Mouse (Mus musculus) granulocyte monocyte progenitor cell, adult 5-6 weeks (primary cell): ENCODE measurements at regions not wholly inside any gene's neighbourhood (a gene's known extent, or its start where the extent isn't known, plus 50 kb on each side); places are given as distances from the start of the nearest gene placed in this dataset.
"Not testable (repeated sequence)": the region's sequence is repeated elsewhere in the genome, so short reads cannot be mapped to it uniquely, and the experiment has no call there.

Source experiments
- ATAC-seq: replicated peaks from 2 replicates; pipeline ENCODE4 v1.8.0; 2016; ENCODE audit warnings: mild to moderate bottlenecking, moderate TSS enrichment, inconsistent platforms; ENCODE audit not compliant: poor library complexity, severe bottlenecking

DNA sequence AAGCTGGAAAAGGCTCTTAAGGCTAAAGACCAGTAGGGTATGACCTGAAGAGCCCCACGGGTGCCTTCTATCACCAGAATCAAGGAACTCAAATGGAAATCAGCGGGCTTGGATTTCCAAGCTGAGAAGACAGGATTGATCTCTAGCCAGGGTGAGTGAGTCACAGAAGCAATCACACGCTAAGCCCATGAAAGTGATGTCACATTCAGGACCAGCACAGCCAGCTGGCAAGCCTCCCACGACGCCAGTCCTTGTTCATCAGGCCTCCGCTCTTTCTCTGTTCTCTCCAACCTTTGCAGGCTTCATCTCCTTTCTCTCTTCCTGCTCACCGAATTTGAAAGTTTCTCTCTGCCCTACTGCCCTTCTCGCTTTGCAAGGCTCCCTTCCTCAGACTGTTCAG lies 138.3 kb downstream of the Cdca7 start:
- no peak for ATAC-seq

DNA sequence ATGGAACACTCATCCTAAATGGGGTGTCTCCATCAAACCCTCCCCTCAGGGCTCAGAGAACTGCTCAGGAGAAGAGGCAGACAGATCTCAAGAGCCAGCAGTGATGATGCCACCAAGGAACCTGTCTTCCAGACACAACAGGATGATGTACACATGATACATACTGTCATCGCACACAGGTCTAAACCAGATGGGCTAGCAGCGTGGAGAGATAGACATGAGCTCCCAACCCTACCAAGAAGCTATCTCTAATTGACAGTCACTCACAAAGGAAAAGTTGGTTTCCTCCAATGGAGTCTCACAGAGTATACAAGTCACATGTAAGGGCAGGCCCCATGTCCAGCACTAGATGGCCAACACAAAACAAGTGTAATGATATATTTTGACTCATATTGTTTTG lies 139.9 kb downstream of the Cdca7 start:
- ATAC-seq = no peak

DNA sequence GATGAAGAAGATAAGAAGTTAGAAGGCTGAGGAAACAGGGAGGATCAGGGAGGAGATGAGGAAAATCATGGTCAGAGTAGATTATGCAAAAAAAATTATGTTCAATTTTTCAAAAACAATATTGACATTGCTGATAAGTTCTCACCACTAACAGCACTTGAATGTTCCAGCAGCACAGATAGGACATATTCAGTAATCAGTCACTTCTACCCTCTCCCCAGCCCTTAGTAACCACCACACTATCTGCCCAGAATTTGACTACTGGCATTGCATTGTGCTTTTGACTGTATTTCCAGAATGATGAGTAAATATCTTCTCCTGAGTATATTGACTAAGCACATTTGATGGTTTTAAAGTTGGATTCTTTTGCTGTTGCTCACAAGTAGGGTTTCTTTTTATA lies 140.5 kb downstream of the Cdca7 start:
- ATAC-seq = no peak

DNA sequence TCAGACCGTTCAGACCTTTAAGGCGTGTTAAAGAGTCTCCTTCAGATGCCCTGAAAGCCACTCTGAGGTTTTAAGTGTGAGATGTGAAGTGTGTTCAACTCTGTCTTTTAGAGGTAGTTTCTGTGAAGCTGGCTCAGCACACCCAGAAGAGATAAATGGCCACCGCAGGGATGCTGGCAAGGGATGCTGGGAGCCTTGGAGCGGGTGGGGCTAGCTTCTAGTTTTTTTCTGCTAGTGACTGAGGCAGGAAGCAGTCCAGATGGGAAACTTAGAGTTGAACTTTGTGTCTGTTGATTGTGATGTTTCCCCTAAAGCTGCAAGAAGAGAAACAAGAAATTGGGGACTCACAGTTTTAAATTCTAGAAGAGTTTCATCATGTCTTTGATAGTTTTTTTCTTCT lies 143.5 kb downstream of the Cdca7 start:
- no peak for ATAC-seq

DNA sequence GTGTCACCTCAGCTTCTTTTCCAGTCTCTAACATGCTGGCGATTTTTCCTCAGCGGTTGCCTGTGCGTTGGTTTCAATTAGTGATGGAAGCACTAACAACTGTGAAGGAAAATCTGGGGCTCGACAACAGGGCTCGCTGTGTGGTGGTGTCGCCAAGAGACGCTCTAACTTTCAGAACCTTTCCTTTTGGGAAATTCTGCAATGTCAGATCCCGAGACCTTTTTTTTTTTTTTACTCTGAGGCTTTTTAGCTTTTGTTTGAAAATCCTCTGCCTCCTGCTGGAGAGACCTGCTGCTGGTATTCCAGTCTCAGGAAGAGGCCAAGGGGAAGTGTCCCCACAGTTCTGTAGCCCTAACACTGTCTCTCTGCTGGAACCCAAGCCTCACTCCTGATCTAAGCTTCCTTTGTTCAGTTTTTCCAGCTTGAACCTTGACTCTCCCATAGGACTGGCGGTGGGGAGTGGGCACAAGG lies 144.3 kb downstream of the Cdca7 start:
- no peak for ATAC-seq

DNA sequence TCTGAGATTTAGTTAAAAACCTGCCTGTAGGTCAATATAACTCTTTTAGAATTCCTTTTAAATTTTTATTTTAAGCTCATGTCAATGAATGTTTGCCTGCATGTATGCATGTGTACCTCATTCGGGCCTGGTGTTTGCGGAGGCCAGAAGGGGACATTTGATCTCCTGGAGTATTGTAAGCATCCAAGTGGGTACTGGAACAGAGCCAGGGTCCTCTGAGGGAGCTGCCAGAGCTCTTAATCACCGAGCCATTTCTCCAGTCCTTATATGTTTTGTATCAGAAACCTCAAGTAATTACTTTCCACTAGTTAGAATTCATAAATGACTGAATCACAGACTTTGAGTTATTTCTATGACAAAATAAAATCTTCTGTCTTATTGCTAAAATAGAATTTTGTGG lies 152.0 kb downstream of the Cdca7 start:
- no peak for ATAC-seq

DNA sequence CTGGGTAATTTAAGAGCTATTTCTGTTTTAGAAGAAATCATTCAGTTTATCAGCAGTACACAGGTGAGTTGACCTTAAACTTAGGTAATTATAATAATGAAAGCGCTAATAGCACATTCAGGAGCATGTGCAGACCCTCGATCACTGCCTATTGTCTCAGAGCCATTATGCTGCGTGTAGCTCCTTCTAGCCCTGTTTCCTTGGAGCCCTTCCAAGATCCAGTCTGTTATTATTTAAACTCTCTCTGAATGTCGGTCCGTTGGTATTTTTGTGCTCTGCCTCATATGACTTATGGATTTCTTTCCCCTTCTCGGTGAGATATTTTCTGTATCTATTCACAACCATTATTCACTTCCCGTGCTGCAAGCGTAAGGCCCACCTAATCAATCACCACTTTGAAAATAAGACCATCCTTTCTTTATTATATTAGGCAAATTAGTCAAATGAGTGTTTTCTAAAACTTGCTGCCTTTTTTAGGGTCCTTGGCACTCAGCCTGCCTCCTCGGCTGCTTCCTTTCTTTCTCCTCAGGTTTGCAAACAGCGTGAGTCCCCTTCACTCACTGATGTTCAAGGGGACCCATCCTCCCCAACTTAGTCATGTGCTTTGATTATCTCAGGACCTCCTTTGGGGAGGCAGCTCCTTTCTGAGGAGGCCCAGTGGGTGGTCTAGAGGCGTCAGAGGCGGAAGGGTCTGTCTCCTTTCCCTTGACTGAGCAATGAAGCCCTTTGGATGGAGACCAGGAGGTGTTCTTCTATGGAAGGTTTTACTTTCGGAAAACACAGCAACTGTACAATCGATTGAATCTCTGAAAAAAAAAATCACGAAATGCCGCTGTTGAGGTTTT lies 152.9 kb downstream of the Cdca7 start:
- no peak for ATAC-seq

DNA sequence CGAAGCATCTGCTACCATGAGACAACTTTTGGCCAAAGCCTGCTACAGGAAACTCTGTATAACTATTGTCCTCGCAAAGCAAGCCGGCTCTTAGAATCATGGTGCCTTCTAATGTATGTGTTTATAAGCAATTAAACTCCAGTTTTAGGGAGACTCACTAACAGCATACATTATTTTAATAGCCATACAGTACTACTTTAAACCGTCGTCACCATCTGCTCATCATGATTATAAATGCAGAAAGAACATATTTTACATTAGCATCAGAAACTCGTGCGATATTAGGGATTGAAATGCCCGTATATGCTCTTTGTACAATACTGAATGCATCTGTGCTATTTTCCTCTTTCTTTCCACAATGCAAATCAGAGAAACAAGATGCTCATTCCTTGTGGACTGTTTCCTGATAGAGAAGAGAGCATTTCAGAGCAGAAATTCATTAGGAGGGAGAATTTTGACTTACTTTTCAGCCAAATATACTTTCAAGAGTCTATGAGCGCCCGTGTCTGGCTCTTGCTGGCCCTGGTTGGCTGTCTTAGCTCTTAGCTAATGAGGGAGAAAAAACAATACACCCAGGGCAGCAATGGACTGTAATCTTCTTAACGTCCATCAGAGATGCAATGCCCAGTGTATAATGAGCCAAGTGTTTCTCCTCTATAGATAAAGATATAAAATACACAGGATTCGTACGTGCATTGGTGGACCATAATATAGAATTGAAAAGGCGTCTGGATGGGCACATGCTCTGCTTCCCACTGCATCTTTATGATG lies 153.9 kb downstream of the Cdca7 start:
- ATAC-seq = no peak

DNA sequence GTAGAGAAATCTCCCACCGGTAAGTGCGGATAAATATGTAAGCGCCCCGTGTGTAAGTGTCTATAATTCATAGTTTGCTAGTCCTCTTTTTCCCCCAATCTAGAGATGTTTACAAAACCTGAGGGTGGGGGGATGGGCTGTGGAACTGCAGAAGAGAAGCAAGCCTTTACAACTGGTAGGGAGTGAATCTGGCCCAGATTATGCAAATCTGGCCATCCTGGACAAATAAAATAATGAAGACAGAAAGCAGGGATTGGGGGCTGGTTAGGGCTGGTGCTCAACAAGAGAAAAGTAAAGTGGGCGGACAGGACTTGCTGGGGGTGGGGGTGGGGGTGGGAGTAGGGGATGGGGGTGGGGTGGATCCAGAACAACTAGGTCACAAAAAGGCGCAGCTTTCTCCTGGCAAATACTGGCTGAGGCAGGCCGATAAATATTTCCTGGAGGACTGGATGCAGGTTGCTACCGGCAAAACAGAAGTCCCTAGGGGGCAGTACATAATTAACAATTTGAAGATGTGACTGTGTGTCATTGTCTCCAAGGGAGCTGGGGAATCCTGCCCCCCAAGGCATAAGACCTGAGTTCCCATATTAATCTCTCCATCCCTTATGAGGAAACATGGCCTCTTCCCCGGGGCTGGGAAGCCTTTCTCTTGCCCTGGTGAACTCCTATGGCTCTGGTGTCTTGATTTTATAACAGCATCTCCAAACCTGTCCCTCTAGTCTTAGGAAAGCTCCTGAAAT lies 162.1 kb downstream of the Cdca7 start:
- ATAC-seq = no peak

DNA sequence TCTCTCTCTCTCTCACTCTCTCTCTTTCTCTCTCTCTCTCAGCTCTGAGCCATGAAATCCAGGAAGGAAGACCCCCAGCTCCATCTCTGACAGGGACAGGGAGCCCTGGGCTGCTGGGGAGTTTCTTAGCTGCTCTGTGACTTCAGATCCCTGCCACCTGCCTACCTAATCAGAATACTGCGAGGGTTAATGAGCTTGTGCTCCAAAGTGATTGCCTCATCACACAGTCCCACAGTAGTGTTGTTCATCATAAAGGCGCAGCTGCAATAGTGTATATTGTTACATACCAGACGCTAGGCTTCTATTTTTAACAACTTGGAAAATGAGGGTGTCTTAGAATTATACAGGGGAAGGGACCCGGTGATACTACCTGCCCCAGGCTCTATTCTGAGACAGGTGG lies 163.1 kb downstream of the Cdca7 start:
- no peak for ATAC-seq

DNA sequence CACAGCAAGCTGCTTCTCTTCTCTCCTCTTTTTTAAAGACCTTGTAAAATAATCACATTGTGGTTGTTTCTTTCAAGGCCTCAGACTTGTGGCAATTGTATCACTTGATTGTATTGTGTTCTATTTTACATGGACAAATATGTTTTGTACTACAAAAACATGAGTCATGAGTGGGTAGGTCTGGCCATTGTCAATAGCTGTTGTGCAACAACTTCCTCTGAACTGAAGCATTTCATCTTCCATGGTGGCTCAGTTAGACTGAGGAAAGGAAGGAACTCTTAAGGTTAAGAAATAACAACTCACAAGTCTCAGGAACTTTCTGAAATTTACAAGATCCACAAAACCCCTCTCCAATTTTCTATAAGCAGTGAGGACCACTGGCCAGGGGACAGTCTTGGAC lies 165.3 kb downstream of the Cdca7 start:
- no peak for ATAC-seq

DNA sequence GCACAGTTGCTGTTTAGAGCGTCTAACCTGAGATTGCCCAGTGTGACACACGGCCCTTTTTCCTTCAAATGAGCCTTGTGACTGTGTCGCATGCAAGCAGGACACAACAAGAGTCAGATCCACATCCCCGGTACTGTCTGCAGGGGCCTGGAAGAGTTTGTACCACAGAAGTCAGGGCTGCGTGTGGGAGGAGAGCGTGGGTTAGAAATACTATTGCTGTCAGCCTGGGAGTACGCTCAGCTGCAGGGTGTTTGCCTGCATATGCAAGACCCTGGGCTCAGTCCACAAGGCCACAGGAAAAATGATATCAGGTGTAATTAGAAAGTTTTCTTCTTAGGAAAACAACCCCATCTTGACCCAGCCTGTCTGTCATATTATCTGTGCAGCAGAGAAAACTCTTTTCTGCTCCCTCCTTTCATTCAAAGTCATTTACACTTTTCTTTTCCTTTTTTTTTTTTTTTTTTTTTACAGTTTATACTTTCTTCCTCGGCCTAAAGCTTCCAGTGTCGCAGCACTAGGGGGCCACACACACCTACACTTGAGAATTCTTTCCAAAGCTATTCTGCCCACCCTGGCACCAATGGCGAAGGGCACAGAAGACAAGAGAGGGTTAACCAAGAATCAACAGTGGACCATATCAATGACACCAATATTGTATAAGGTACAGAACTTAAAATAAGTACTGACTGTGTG lies 168.3 kb downstream of the Cdca7 start:
- ATAC-seq = no peak

DNA sequence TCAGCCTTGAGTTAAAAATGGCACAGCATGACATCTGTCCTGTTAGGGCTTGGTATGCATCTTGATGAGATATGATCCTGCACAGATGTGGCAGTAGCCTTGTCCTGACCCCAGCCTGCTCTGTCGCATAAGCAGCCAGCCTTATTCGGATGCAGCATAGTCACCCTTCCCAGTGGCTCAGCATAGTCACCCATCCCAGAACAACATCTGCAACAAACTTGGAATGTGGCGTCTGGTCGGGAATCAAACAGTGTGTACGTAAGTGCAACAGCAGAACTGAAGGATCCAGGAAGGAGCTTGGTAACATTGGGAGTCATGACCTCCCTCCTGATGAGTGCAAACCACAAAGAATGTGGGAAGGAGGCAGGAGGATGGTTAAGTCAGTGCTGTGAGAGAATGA lies 171.7 kb downstream of the Cdca7 start:
- no peak for ATAC-seq

DNA sequence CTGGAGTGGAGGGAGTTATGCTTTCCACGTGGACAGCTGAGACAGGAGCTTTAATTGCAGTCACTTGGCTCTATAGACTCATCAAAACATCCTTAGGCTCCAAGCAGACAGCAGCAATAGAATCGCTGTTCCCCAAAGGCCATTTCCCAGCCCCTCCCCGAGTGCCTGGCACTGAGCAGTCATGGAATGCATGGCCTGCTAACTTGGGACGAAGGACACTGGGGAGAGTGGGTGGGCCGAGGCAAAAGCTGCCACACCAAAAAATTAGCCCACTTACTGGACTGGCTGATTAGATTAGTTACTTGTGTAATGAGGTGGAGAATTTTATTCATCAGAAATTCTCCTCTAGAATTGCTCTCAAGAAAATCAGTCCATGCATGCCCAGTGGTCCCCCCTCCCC lies 172.3 kb downstream of the Cdca7 start:
- no peak for ATAC-seq

DNA sequence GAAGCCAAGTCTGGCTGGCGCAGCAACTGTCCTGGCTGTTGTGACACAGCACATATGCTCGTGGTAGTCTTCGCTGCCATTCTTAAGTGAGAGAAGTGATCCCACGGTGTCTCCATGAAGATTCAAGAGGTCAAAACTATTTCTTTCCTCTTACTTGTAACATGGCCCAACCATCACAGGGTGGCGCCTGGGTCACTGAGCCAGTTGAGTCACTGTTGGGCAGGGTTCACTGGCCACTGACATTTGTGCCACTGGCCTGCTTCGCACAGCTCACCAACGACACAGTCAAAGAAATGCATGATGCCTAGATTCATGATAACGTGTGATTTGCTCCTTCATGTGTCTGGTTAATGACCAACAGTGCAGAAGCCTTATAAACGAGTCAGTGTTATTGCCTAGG lies 179.9 kb downstream of the Cdca7 start:
- ATAC-seq = no peak

DNA sequence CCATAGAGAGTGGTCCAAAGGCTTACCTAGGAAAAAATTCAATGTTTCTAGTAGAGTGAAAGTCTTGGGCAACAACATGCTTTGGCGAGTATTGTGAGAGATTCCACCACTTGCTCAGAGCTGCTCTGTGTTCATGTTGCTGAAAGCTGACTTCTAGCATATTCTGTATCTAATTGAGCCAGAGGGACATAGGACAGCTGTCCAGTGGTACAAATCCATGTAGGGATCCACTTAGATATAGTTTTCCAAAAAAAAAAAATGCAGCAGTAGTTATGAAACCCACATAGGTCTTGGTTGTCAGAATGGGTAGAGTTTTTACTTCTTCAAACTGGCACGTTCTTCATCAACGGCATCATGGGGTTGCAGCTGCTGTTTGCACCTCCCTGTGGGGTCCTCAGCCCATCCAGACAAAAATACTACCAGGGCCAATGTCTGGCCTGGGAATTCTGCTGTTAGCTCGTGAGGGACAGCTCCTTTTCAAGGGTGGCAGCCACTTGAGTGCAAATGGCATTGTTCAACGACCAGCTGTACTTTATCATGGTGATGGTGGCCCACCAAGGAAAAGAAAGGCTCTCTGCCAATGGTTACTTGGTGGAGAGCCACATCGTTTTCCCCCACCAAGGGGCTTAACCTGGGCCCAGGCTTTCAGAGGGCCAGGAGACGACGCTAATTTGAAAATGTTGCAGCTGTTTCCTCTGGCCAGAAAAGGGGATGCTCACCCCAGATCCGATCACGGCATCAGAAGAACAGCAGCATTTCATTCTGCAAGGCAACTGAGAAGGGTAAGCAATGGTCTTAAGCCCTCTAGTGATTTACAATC lies 181.4 kb downstream of the Cdca7 start:
- ATAC-seq = no peak

DNA sequence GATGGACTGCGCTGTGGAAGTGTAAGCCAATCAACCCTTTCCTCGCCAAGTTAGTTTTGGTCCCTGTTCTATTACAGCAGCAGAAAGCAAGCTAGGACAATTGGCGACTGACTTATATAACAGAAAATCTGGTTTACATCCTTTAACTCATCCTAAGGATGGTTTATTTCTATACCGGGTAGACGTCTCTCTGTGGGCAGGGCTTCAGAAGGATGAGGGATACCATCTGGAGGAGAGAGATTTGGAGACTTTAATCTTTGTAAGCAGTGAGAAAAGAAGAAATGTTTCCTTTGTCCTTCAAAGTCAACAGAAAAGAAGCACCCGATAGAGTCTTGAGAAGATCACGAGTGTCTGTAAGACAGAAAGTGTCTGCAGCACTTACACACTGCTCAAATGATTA lies 186.4 kb downstream of the Cdca7 start:
- ATAC-seq = no peak

DNA sequence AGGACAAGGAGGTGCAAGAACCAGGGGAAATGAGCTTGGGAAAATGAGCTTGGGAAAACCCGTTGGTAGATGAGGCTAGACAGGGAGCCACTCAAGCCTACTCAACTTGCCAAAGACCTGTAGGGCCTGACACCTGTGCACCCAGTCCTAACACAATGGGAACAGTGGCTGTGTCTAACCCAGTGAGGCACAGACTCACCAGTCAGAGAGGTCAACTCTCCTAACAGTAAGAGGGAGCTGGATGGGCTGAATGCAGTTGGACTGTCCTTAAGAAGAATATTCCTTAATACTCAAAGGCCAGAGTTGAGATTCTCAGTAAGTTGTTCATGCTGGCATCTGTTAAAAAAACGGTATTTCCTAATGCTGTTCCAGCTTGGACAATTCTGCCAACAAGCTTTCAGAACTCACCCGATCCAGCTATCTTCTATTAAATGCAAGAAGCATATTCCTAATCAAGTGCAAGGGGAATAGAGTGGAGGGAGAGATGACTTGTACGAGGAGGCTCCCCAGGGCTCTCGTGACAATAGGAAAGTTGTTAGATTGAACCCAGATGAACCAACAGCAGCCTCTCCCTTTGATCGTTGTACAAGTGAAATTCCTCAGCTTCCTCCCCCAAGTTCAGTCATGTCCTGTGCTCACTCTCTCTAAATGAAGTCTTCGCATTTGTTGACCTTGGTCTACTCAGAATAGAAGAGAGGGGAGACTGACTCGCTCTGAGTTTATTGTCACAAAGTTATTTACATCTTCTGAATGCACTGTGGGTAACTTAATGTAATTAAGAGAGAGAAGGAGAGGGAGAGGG lies 187.2 kb downstream of the Cdca7 start:
- ATAC-seq = no peak

DNA sequence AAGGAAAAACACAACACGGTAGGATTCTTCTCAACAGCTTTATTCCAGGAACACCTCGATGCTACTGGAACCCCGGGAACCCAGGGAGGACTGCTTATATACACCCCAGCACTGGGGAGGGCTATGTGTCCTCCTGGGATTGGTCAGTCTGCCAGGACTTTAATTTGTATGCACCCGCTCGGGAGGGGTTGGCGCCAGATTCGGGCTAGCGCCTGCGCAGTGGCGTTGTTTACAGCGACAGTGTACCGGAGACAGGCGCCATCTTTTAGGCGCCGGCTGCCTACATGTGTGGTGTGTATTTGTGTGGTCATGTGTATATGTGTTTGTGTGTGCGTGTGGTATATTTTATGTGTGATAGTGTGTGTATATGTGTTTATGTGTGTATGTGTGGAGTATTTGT lies 191.4 kb downstream of the Cdca7 start:
- not testable (repeated sequence) for ATAC-seq
